Mouse (Mus musculus): Measurements from ENCODE around the gene Tbp.

DNA sequence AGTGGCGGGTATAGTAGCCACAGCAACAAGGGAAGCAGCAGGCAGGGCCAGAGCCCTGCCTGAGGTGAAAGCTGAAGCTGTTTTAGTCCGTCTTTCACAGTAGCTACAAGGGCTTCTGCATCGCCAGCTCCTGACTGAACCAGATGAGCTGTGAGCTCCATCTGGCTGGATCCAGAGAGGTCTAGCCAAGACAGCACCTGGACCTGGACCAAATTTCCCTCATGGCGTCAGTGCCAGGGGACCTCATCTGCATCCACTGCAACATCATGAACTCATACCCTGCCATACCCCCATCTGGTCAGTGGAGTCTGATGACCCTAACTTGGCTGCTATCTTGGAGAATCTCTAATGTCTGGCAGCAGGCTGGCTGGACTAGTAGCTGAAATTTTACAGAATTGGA is 39.9 kb upstream of the Tbp start:
- no peak for TF ChIP-seq CTCF (IDR thresholded peaks at IDR 0.05; ENCODE audit: low read depth)
- TF ChIP-seq EP300 (IDR thresholded peaks at IDR 0.05; ENCODE audit: low read depth) = no peak
